Mouse (Mus musculus): ENCODE measurements at regions not wholly inside any gene's neighbourhood (a gene's known extent, or its start where the extent isn't known, plus 50 kb on each side); places are given as distances from the start of the nearest gene placed in this dataset.

GRCm38 (mm10) chr9:32906233-32906872 lies 270.3 kb downstream of the Ets1 start:
- in situ Hi-C loops (cut with MboI, MseI), result no loop called here

- in situ Hi-C loops (cut with MboI, MseI), result loop anchor here (5.0 kb wide), 1 partner anchor 33 kb away; no protein-coding TSS in a partner anchor
These were observed 274.6 kb downstream of the Ets1 start for GRCm38 (mm10) chr9:32910641-32911040.

GRCm38 (mm10) chr9:32915633-32916032 lies 279.6 kb downstream of the Ets1 start:
- in situ Hi-C loops (cut with MboI, MseI), result no loop called here

GRCm38 (mm10) chr9:32916731-32917130 lies 280.7 kb downstream of the Ets1 start:
- in situ Hi-C loops (cut with MboI, MseI), result no loop called here

- in situ Hi-C loops (cut with MboI, MseI), result no loop called here
These were observed 287.9 kb downstream of the Ets1 start for GRCm38 (mm10) chr9:32923925-32924324.

GRCm38 (mm10) chr9:32924333-32924886 lies 288.4 kb downstream of the Ets1 start:
- in situ Hi-C loops (cut with MboI, MseI), result no loop called here

- in situ Hi-C loops (cut with MboI, MseI), result no loop called here
These were observed 289.0 kb downstream of the Ets1 start for GRCm38 (mm10) chr9:32925036-32925435.

GRCm38 (mm10) chr9:32925720-32926595 lies 289.9 kb downstream of the Ets1 start:
- in situ Hi-C loops (cut with MboI, MseI), result no loop called here

GRCm38 (mm10) chr9:32927656-32928055 lies 291.6 kb downstream of the Ets1 start:
- in situ Hi-C loops (cut with MboI, MseI), result no loop called here

- in situ Hi-C loops (cut with MboI, MseI), result no loop called here
These were observed 292.4 kb downstream of the Ets1 start for GRCm38 (mm10) chr9:32928289-32929000.

GRCm38 (mm10) chr9:32929331-32929730 lies 293.3 kb downstream of the Ets1 start:
- in situ Hi-C loops (cut with MboI, MseI), result no loop called here

GRCm38 (mm10) chr9:32929826-32930225 lies 293.8 kb downstream of the Ets1 start:
- in situ Hi-C loops (cut with MboI, MseI), result no loop called here

- in situ Hi-C loops (cut with MboI, MseI), result no loop called here
These were observed 295.4 kb downstream of the Ets1 start for GRCm38 (mm10) chr9:32931266-32932005.

GRCm38 (mm10) chr9:32933237-32934071 lies 297.4 kb downstream of the Ets1 start:
- in situ Hi-C loops (cut with MboI, MseI), result no loop called here

- in situ Hi-C loops (cut with MboI, MseI), result no loop called here
These were observed 298.4 kb downstream of the Ets1 start for GRCm38 (mm10) chr9:32934436-32934835.

GRCm38 (mm10) chr9:32936462-32936861 lies 300.4 kb downstream of the Ets1 start:
- in situ Hi-C loops (cut with MboI, MseI), result loop anchor here (5.0 kb wide), 1 partner anchor 229 kb away; no protein-coding TSS in a partner anchor

GRCm38 (mm10) chr9:32937391-32937790 lies 301.4 kb downstream of the Ets1 start:
- in situ Hi-C loops (cut with MboI, MseI), result loop anchor here (5.0 kb wide), 1 partner anchor 230 kb away; no protein-coding TSS in a partner anchor

GRCm38 (mm10) chr9:32938857-32939256 lies 302.8 kb downstream of the Ets1 start:
- in situ Hi-C loops (cut with MboI, MseI), result loop anchor here (5.0 kb wide), 1 partner anchor 232 kb away; no protein-coding TSS in a partner anchor

GRCm38 (mm10) chr9:32939626-32940025 lies 303.6 kb downstream of the Ets1 start:
- in situ Hi-C loops (cut with MboI, MseI), result loop anchor here (5.0 to 10.0 kb wide), 4 partner anchors 153 to 535 kb away; no protein-coding TSS in a partner anchor
